Mouse (Mus musculus) liver, adult 2 months (tissue): ENCODE measurements around the gene Ankrd31.

Experiments
- CTCF ChIP-seq: fragments of 200-500 bp; IDR thresholded peaks from 2 replicates; pipeline ENCODE4 v1.5.1; 2011; ENCODE audit warnings: low read depth, low read length, control low read depth
- POLR2A ChIP-seq: fragments of 200-500 bp; IDR thresholded peaks from 2 replicates; pipeline ENCODE4 v1.6.1; 2011; ENCODE audit warnings: low read length, control low read depth; ENCODE audit not compliant: insufficient read depth; ENCODE audit errors: extremely low read depth

- TF ChIP-seq CTCF, result no peak
- no peak for TF ChIP-seq POLR2A
Measured at GRCm38 (mm10) chr13:96748109-96748845, at the start of gene Ankrd31.
